Mouse (Mus musculus): ENCODE results near the gene Depdc5.
A peak's percentile ranks its signal among the peaks of the same experiment; 100 is the strongest.
"Not testable (repeated sequence)": the region's sequence is repeated elsewhere in the genome, so short reads cannot be mapped to it uniquely, and the experiment has no call there.

The Depdc5 gene

GRCm38 (mm10) chr5:32907496-32907895, 44.0 kb downstream of the Depdc5 start:
- DNase-seq (ENCODE audit: low spot score in 2 of 2): no peak

DNA sequence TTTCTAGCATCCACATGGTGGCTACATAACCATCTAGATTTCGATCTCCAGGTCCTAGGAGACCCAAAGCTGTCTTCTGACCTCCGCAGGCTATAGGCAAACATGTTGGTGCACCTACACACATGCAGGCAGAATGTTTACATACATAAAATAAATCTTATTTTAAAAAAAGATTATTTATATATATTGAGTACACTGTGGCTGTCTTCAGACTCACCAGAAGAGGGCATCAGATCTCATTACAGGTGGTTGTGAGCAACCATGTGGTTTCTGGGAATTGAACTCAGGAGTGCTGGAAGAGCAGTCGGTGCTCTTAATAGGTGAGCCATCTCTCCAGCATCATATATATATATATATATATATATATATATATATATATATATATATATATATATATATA, 50.6 kb downstream of the Depdc5 start:
- DNase-seq (ENCODE audit: low spot score in 2 of 2): no peak

DNA sequence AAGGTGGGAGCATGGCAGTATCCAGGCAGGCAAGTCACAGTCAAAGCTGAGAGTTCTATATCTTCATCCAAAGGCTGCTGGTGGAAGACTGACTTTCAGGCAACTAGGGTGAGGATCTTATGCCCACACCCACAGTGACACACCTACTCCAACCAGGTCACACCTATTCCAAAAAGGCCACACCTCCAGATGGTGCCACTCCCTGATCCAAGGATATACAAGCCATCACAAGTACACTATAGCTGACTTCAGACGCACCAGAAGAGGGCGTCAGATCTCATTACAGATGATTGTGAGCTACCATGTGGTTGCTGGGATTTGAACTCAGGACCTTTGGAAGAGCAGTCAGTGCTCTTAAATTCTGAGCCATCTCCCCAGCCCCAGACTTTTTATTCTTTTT, 55.8 kb downstream of the Depdc5 start:
- not testable (repeated sequence) for DNase-seq (ENCODE audit: low spot score in 2 of 2)

DNA sequence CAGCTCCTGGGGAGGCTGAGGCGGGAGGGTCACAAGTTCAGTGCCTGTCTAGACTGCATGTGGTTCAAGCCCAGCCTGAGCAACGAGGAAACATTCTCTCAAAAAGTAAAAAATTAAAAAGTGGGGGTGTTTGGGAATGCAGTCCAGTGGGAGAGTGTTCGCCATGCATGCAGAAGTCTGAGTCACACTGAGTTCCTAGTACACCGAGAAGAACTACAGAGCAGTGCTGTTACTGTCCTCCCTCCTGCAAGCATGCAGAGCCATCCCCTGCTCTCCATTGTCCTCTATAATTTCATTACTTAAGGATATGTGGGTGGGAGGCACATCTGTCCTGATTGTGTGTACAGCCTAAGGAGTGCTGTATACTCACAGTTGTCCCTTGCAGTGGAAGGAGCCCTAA, 59.4 kb downstream of the Depdc5 start:
- no peak for DNase-seq (ENCODE audit: low spot score in 2 of 2)

DNA sequence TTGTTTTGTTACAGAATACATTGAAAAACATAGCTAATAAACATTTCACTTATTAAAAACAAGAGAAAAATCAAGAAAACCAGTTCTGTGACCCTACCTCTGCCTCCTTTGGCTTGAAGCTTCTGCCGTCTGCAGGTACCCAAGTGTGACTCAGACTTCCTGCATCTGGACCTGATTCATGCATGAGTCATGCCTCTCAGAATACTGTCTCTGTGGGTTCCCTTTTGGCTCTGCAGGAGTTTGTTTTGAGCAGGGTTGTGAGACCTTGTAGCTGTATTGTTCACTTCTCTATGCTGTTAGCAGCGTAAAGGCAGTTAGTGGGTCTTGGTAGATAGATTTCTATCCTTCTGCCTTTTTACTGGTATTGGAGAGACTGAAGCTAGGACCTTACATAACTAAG, 67.3 kb downstream of the Depdc5 start:
- no peak for DNase-seq (ENCODE audit: low spot score in 2 of 2)

GRCm38 (mm10) chr5:32934654-32935053, 71.2 kb downstream of the Depdc5 start:
- DNase-seq (ENCODE audit: low spot score in 2 of 2): peak in 1 of 2 experiments; percentile 49

DNA sequence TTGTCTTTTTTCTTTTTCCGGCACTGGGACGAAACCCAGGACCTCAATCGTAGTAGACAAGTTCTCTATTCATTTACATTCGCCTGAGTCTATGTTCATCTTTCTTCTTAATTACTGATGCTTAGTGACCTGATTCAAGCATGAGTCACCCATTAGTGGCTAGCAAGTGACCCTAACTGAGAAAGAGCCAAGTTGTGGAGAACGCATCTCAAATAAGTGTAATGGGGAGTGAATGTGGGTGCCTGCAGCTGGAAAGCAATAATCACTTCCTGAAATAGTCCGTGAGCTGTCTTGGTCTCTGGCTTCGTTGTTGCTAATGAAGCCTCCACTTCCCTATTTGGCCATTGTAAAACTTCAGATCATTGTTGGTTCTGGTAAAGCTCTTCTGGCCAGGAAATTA, 77.1 kb downstream of the Depdc5 start:
- DNase-seq (ENCODE audit: low spot score in 2 of 2): no peak

- no peak for DNase-seq (ENCODE audit: low spot score in 2 of 2)
Observed at GRCm38 (mm10) chr5:32941209-32941924, 77.9 kb downstream of the Depdc5 start.

DNA sequence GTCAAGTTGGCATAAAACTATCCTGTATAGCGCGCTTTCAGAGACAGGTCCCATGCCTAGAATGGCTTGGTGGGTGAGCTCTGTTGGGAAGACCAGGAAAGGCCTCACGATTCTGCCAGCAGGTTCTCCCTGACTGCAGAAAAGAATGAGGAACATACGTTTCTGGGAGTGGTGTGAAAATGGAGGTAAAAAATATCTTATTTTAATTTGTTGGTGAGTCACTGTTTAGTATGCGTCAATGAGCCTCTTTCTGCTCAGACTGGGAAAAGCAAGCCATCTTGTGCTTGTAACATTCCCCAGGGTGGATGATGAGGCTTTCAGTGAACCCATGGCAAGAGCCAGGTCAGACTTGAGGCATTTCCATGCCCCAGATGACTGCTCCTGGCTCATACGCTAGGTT, 86.6 kb downstream of the Depdc5 start:
- no peak for DNase-seq (ENCODE audit: low spot score in 2 of 2)

GRCm38 (mm10) chr5:32950702-32951274, 87.3 kb downstream of the Depdc5 start:
- DNase-seq (ENCODE audit: low spot score in 2 of 2): no peak

DNA sequence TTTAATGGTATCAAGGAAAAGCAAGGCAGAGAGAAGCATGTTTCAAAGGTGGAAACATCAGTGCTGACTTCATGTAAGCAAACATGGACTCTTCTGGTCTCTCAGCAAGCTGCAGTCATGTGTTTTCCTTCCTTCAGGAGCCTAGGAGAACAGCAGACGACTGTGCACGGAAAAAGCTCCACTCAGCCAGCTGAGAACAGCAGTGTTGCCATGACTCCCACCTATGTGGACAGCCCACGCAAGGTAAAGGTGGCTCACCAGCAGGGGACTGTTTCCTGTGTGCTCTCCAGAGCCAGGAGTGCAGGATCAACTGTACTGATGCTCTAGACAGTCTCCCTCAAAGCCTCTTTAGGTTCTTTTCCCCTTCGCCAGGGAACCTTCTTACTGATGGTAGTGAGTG, 92.2 kb downstream of the Depdc5 start:
- no peak for DNase-seq (ENCODE audit: low spot score in 2 of 2)

- no peak for DNase-seq (ENCODE audit: low spot score in 2 of 2)
Observed at GRCm38 (mm10) chr5:32961616-32962015, 98.1 kb downstream of the Depdc5 start.

- DNase-seq (ENCODE audit: low spot score in 2 of 2): no peak
Observed at GRCm38 (mm10) chr5:32962581-32962980, 99.1 kb downstream of the Depdc5 start.

GRCm38 (mm10) chr5:32976541-32976940, 113.0 kb downstream of the Depdc5 start:
- DNase-seq (ENCODE audit: low spot score in 2 of 2): no peak

- DNase-seq (ENCODE audit: low spot score in 2 of 2): no peak
Observed at GRCm38 (mm10) chr5:32977179-32977578, 113.7 kb downstream of the Depdc5 start.

GRCm38 (mm10) chr5:32985379-32985778, 121.9 kb downstream of the Depdc5 start:
- DNase-seq (ENCODE audit: low spot score in 2 of 2): no peak

DNA sequence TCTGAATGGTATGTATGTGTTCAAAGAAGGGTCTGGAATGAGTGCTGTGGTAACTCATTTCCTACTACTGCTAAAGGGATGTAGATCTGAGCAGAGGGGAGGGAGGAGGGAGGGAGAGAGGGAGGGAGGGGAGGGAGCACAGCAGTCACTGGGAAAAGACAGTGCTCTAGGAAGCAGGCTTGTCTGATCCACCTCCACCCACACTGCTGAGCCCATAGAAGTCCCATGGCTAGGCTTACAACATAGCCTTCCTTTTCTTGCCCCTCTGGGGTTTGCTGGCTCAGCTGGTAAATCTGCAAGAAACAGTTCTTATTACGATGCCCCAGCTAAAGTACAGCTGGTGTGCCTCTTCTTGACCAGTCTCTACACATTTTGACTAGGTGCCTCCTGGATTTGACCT, 124.4 kb downstream of the Depdc5 start:
- DNase-seq (ENCODE audit: low spot score in 2 of 2): no peak

DNA sequence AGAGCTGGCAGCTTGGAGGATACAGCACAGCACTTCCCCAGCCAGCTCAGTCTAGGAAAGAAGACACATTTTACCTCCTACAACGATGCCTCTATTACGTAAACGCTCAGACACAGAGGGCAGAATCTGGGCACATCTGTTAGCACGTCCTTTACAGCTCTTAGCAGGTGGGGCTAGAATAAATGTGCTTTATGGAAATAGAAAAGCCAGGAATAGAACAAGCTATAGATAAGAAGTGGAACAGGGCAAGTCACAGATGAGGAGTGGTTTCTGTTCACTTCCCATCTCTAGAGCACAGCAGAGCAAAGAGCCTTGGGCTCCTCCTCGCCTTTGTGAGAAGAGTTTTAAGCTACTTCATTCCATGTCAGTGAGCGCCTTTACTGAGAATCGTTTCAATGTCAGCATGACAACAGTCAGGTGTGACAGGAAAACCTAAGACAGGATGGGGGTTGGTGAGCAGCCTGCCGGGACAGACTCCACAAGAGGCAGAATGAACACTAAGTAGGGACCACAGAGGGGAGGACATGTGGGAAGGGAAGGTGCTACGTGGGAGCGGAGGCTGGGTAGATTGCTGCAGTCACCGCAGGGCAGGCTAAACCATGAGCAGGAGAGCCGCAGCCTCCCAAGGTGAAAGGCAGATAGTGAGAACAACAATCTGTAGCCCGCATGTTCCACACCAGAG, 126.6 kb downstream of the Depdc5 start:
- DNase-seq (ENCODE audit: low spot score in 2 of 2): no peak

GRCm38 (mm10) chr5:32991152-32991551, 127.7 kb downstream of the Depdc5 start:
- no peak for DNase-seq (ENCODE audit: low spot score in 2 of 2)

GRCm38 (mm10) chr5:32994471-32994870, 131.0 kb downstream of the Depdc5 start:
- no peak for DNase-seq (ENCODE audit: low spot score in 2 of 2)

DNA sequence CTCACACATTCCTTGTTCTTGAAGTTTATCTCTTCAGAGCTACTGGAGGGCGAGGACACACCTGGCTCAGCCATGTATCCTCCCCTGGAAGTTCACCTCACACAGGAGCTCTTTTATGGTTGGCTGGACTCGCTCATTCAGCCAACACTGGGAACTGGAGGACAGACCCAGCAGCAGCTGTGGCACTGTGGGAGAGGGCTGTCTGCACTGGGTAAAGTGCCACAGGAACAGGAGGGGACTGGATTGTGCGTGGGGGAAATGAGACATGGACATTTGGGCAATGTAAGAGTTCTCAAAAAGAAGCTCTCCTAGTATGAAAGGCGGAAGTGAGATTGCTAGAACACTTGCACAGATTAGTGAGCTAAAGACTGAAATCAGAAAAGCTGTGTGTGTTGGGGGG, 132.3 kb downstream of the Depdc5 start:
- no peak for DNase-seq (ENCODE audit: low spot score in 2 of 2)

GRCm38 (mm10) chr5:32996560-32996959, 133.1 kb downstream of the Depdc5 start:
- DNase-seq (ENCODE audit: low spot score in 2 of 2): no peak

DNA sequence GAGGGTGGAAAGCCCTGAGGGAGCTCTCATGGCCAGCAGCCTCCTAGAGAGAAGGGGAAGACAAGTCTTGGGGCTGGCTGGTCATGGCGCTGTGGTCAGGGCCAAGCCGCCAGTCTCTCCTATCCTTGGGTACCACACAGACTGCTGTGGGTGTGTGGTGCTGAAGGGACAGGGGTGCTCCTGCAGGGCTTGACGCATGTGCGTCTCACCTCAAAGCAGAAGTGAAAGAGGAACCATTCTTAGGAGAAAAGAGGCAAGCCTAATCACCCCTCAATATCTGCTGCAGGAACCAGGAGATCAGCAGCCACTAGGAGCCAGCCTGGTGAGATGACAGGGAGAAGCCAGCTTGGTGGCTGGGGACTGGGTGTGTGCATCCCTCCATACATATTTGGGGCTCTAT, 134.2 kb downstream of the Depdc5 start:
- peak in 1 of 2 experiments; percentile 78 for DNase-seq (ENCODE audit: low spot score in 2 of 2)

All from spleen, postnatal 10 days (tissue).